Mouse (Mus musculus) stomach, postnatal 0 days (tissue): ENCODE measurements around the gene Ascl5.

Experiments
- CTCF ChIP-seq: IDR thresholded peaks from 2 replicates; pipeline ENCODE4 v1.5.1; 2016; ENCODE audit warnings: antibody characterized with exemption, low read depth, mild to moderate bottlenecking, moderate library complexity
- EP300 ChIP-seq: optimal IDR thresholded peaks from 2 replicates; pipeline ENCODE3; 2016; ENCODE audit warnings: antibody characterized with exemption

DNA sequence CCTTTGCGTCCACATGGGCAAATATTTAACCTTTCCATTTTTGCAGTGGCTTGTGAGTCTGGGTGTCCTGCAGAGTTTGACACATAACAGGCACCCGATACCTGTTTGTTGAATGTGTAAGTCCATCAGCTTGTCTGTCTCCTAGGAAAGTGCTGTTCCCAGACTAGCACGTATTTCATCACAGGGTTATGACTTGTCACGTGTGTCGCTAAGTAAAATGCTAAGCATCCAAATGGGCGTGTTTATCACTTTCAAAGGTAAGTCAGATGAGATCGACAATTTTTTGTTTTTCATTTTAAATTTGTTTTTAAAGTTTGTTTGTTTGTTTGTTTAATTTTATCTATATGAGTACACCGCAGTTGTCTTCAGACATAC is 42.5 kb upstream of the Ascl5 start:
- TF ChIP-seq CTCF = no peak
- no peak for TF ChIP-seq EP300
